31 mouse cellular contexts compared by ENCODE assay signal in the genomic region with DNA sequence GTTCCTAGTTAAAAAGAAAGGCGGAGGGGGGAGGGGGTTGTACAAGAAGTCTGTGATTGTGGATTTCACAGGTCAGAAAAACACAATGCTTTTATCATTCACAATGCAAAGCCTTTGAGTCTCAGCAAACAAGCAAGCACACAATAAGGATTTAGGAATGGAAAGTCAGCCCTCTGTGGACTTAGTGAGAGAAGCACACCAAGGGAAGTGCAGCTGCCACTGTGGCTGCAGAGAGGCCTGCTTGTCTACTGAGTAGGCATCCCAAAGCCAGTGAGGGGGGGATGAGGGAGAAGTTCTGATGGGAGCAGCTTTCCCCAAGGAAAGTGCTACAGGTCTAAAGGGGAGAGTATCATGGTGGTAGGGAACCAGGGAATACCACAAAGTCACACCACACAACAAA. TPM values are rescaled to one million over a fixed set of nuclear protein-coding genes. Genes with fewer than 3 reads are reported as not detected.
DNase-seq lines count a peak whose midpoint lies in the region; ATAC-seq lines count a peak whose summit lies in the region.
"Had no signal": no experiment of that assay in that cellular context is flagged by ENCODE, and none has a peak within 500 bp of the region (broad histone marks: within the 10 kb centered on the region; RNA-seq: fewer than 3 reads in every experiment).

No protein-coding gene starts in this region.

- ATAC-seq in midbrain, embryonic 11.5 days (ENCODE audit: low FRiP score), result peak; percentile 81
- ATAC-seq in midbrain, embryonic 15.5 days (replicated peaks), result no peak
- ATAC-seq: forebrain, embryonic 14.5 days; forebrain, postnatal 0 days; hindbrain, embryonic 16.5 days; intestine, embryonic 15.5 days had no signal

- no peak overlapping the region for H3K4me2 ChIP-seq in midbrain, embryonic 11.5 days
- H3K4me2 ChIP-seq in midbrain, embryonic 15.5 days, result no peak overlapping the region
- H3K4me2 ChIP-seq: embryonic facial prominence, embryonic 13.5 days; heart, embryonic 12.5 days; heart, embryonic 15.5 days; hindbrain, embryonic 13.5 days; intestine, embryonic 15.5 days had no signal

- no peak overlapping the region for H3K9ac ChIP-seq in midbrain, embryonic 11.5 days (ENCODE audit: low read length)
- H3K9ac ChIP-seq in midbrain, embryonic 15.5 days, result no peak overlapping the region
- H3K9ac ChIP-seq: embryonic facial prominence, embryonic 13.5 days; forebrain, postnatal 0 days; heart, embryonic 12.5 days; heart, embryonic 15.5 days; hindbrain, embryonic 13.5 days; intestine, embryonic 15.5 days had no signal

- peaks cover 3% of the 10 kb centered on the region; the same call in 1 of the 2 replicates for H3K4me1 ChIP-seq in midbrain, embryonic 11.5 days (ENCODE audit: control insufficient read depth, insufficient read depth, low read length)
- no peaks in the 10 kb centered on the region for H3K4me1 ChIP-seq in midbrain, embryonic 15.5 days
- H3K4me1 ChIP-seq: embryonic facial prominence, embryonic 10.5 days; embryonic facial prominence, embryonic 13.5 days; heart, embryonic 12.5 days; heart, embryonic 15.5 days; hindbrain, embryonic 10.5 days; hindbrain, embryonic 13.5 days; intestine, embryonic 15.5 days had no signal

- no peak overlapping the region for H3K27ac ChIP-seq in midbrain, embryonic 11.5 days (ENCODE audit: low read depth, low read length)
- H3K27ac ChIP-seq in midbrain, embryonic 15.5 days, result no peak overlapping the region
- H3K27ac ChIP-seq: embryonic facial prominence, embryonic 10.5 days; embryonic facial prominence, embryonic 13.5 days; gastrocnemius, adult 2 months; heart, embryonic 15.5 days; hindbrain, embryonic 10.5 days; hindbrain, embryonic 13.5 days; intestine, embryonic 15.5 days had no signal

- H3K9me3 ChIP-seq in midbrain, embryonic 11.5 days (ENCODE audit: control insufficient read depth, low read length), result no peaks in the 10 kb centered on the region
- no peaks in the 10 kb centered on the region for H3K9me3 ChIP-seq in midbrain, embryonic 15.5 days
- H3K9me3 ChIP-seq: embryonic facial prominence, embryonic 10.5 days; heart, embryonic 12.5 days; heart, embryonic 15.5 days; hindbrain, embryonic 10.5 days; hindbrain, embryonic 13.5 days; intestine, embryonic 15.5 days had no signal

- no peak overlapping the region for H3K4me3 ChIP-seq in midbrain, embryonic 11.5 days (ENCODE audit: low read depth, low read length)
- no peak overlapping the region for H3K4me3 ChIP-seq in midbrain, embryonic 15.5 days
- H3K4me3 ChIP-seq: embryonic facial prominence, embryonic 10.5 days; embryonic facial prominence, embryonic 13.5 days; erythroblast, embryonic 14.5 days; gastrocnemius, adult 2 months; heart, embryonic 12.5 days; heart, embryonic 15.5 days; hindbrain, embryonic 10.5 days; hindbrain, embryonic 13.5 days; intestine, embryonic 15.5 days had no signal

- no peaks in the 10 kb centered on the region for H3K36me3 ChIP-seq in midbrain, embryonic 11.5 days (ENCODE audit: control insufficient read depth, insufficient read depth, low read length)
- H3K36me3 ChIP-seq in midbrain, embryonic 15.5 days (replicated peaks), result no peaks in the 10 kb centered on the region
- H3K36me3 ChIP-seq: embryonic facial prominence, embryonic 10.5 days; embryonic facial prominence, embryonic 13.5 days; heart, embryonic 12.5 days; heart, embryonic 15.5 days; hindbrain, embryonic 10.5 days; hindbrain, embryonic 13.5 days; intestine, embryonic 15.5 days had no signal

- no peaks in the 10 kb centered on the region for H3K27me3 ChIP-seq in midbrain, embryonic 11.5 days (ENCODE audit: control insufficient read depth, insufficient read depth, low read length)
- H3K27me3 ChIP-seq in midbrain, embryonic 15.5 days (replicated peaks), result no peaks in the 10 kb centered on the region
- H3K27me3 ChIP-seq: embryonic facial prominence, embryonic 13.5 days; heart, embryonic 12.5 days; heart, embryonic 15.5 days; hindbrain, embryonic 13.5 days; intestine, embryonic 15.5 days had no signal

- DNase-seq in embryo, embryonic 10 days (ENCODE audit: low spot score), result peak; percentile 20
- no peak for DNase-seq in embryo, embryonic 9.5 days (ENCODE audit: extremely low spot score)
- no peak for DNase-seq in midbrain, embryonic 11.5 days (ENCODE audit: low spot score, missing footprints)
- peak; percentile 3 for DNase-seq in embryo, embryonic 10.5 days (ENCODE audit: low spot score)
- no peak for DNase-seq in gastrocnemius, postnatal 25 days
- DNase-seq: adrenal gland, postnatal 10 days; adrenal gland, postnatal 36 days; cerebellum, adult 11 months; cerebellum, adult 2 months; cerebellum, adult 9-11 months; cerebellum, postnatal 25 days; forebrain, postnatal 0 days; gastrocnemius, adult 2 months; gastrocnemius, postnatal 14 days; heart, adult 18-20 months; heart, postnatal 10 days; heart, postnatal 36 days had no signal

- 32% methylated on average over 1 of the region's 1 CpGs for WGBS in midbrain, embryonic 11.5 days
- WGBS in midbrain, embryonic 15.5 days, result 36% methylated on average over 1 of the region's 1 CpGs

RNA-seq across cellular contexts. Expression of a gene that starts 45.8 kb away (rescaled TPM):
- polyA plus RNA-seq in midbrain, embryonic 11.5 days (2014; fragmentation: Nextera tagmentation; extraction: Ambion mirVana), result not detected in 2 replicates
- not detected in 2 replicates for polyA plus RNA-seq in midbrain, embryonic 15.5 days (2015; fragmentation: Nextera tagmentation; extraction: Ambion mirVana)
- not detected for total RNA-seq in gastrocnemius, postnatal 25 days (2021)
- total RNA-seq: adrenal gland, adult 18-20 months; adrenal gland, postnatal 10 days; adrenal gland, postnatal 36 days; common myeloid progenitor, adult 5-6 weeks; forebrain, postnatal 0 days; gastrocnemius, adult 2 months; gastrocnemius, postnatal 14 days; heart, adult 18-20 months; heart, postnatal 10 days; heart, postnatal 36 days had no signal
- polyA plus RNA-seq: cerebellum, adult 2 months; embryonic facial prominence, embryonic 13.5 days; erythroblast, embryonic 14.5 days; forebrain, embryonic 14.5 days; forebrain, postnatal 0 days; frontal cortex, adult 2 months; heart, embryonic 12.5 days; heart, embryonic 15.5 days; hindbrain, embryonic 10.5 days; hindbrain, embryonic 13.5 days; hindbrain, embryonic 16.5 days had no signal

Comparison
In these comparisons a context has a peak if more than half of its experiments do, and no peak if none do; other contexts are left out.
1. DNase-seq: peak in embryo, embryonic 10 days (single experiment) and embryo, embryonic 10.5 days (single experiment); none in embryo, embryonic 9.5 days (single experiment), midbrain, embryonic 11.5 days (single experiment) and gastrocnemius, postnatal 25 days (single experiment).